Mouse (Mus musculus) hindbrain, embryonic 10.5 days (tissue): ENCODE data around the gene Stox2. TPM values are rescaled to one million over a fixed set of nuclear protein-coding genes. Genes with fewer than 3 reads are reported as not detected.

Experiments
- DNase-seq: peaks from one replicate; pipeline ENCODE4 v3.0.0-alpha.2; 2017; ENCODE audit warnings: low spot score
- H3K27ac ChIP-seq: fragments of 300-500 bp; sonication (generic); 2 replicates; pipeline ENCODE4 v1.5.1; 2016; ENCODE audit warnings: mild to moderate bottlenecking, moderate library complexity
- H3K27me3 ChIP-seq: fragments of 300-500 bp; sonication (generic); 2 replicates; pipeline ENCODE4 v1.6.1; 2016; ENCODE audit warnings: mild to moderate bottlenecking; ENCODE audit not compliant: poor library complexity, insufficient read depth, severe bottlenecking
- H3K36me3 ChIP-seq: fragments of 300-500 bp; sonication (generic); 2 replicates; pipeline ENCODE4 v1.6.1; 2016; ENCODE audit warnings: mild to moderate bottlenecking, moderate library complexity
- H3K4me1 ChIP-seq: fragments of 300-500 bp; sonication (generic); replicated peaks from 2 replicates; pipeline ENCODE4 v1.6.1; 2016; ENCODE audit warnings: mild to moderate bottlenecking
- H3K4me3 ChIP-seq: fragments of 300-500 bp; sonication (generic); 2 replicates; pipeline ENCODE4 v1.5.1; 2016; ENCODE audit warnings: mild to moderate bottlenecking, moderate library complexity
- H3K9me3 ChIP-seq: fragments of 300-500 bp; sonication (generic); 2 replicates; pipeline ENCODE4 v1.6.1; 2016; ENCODE audit warnings: mild to moderate bottlenecking, moderate library complexity
- WGBS: fragments of 180-500 bp; shearing (Covaris S2); methylation state at CpG from one replicate; pipeline ENCODE4 v1.1.7; 2016; 5-methylcytosine and 5-hydroxymethylcytosine counted together
- polyA plus RNA-seq: library from polyadenylated mRNA; unstranded; fragments of >200 nt; fragmentation: Nextera tagmentation; extraction: Ambion mirVana; gene quantifications from 2 replicates; pipeline ENCODE4 v1.2.1, GENCODE M21; 2016

Gene Stox2
- polyA plus RNA-seq, 1 experiment from 2014 or later = 23.2 TPM

DNA sequence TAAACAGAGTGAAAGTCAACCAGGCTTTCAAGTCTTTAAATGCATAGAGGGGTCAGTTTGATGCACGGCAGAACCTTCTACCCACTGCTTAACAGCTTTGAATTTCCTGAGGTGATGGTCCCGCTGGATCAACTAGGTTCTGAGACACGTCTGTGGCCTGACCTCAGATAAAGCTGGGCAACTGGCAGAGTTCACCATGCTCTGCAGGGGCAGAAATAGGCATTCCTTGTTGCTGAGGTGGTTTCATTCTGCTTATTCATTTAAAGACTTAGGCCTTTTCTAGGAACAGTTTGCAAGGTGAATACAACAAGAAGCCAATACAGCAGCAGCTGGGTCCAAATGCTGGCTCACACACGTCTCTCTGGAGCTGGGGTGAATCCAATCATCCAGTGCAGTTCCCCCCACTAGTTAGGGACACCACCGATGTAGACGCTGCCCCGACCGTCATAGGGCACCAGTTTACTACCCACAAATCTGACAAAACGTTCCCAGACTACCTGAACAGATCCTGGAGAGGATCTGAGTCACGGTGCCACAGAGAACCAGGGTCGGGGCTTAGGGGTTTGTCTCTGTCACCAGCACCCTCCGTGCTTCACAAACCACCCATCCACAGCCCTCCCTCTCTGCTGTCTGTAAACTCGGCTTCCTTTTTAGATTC is 204.6 kb downstream of the Stox2 start:
- no peak for DNase-seq
- H3K9me3 ChIP-seq = no peaks in the 10 kb centered on the region
- no peaks in the 10 kb centered on the region for H3K36me3 ChIP-seq
- H3K27me3 ChIP-seq = no peaks in the 10 kb centered on the region
- 50% methylated on average over 13 of the region's 13 CpGs for WGBS
- H3K4me3 ChIP-seq = peak overlapping the region; percentile 48
- peaks cover 79% of the 10 kb centered on the region for H3K4me1 ChIP-seq
- H3K27ac ChIP-seq = peak overlapping the region; percentile 90

- Histone ChIP-seq H3K9me3 (no peaks in the 10 kb centered on the region), H3K36me3 (no peaks in the 10 kb centered on the region), H3K4me1 (peaks cover 74% of the 10 kb centered on the region), H3K4me3 (peak overlapping the region; percentile 48), H3K27ac (peak overlapping the region; percentile 90), H3K27me3 (no peaks in the 10 kb centered on the region)
- 47% methylated on average over 4 of the region's 4 CpGs for WGBS
- no peak for DNase-seq
Measured at GRCm38 (mm10) chr8:47240871-47241270, 205.3 kb downstream of the Stox2 start.

- no peaks in the 10 kb centered on the region for H3K27me3 ChIP-seq
- no peaks in the 10 kb centered on the region for H3K36me3 ChIP-seq
- peak; percentile 53 for DNase-seq
- H3K27ac ChIP-seq = peak overlapping the region; percentile 90
- WGBS = 26% methylated on average over 7 of the region's 7 CpGs
- peaks cover 69% of the 10 kb centered on the region for H3K4me1 ChIP-seq
- no peaks in the 10 kb centered on the region for H3K9me3 ChIP-seq
- peak overlapping the region; percentile 48 for H3K4me3 ChIP-seq
Measured at GRCm38 (mm10) chr8:47240266-47240665, 205.9 kb downstream of the Stox2 start.

DNA sequence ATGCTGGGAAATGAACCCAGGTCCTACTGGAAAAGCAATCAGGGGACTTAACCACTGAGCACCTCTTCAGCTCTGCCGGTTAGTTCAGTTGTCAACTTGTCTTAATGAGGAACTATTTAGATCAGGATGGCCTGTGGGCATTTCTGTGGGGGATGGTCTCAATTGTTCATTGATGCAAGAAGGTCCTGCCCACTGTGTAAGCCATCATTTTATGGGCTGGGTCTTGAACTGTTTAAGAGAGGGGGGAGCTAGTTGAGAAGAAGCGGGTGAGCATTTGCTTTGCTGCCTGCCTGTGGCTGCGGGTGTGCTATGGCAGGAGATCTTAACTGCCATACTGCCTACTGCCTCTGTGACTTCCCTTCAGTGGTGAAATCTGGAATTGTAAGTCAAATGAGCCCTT is 214.1 kb downstream of the Stox2 start:
- Histone ChIP-seq H3K4me1 (peaks cover 22% of the 10 kb centered on the region), H3K9me3 (no peaks in the 10 kb centered on the region), H3K36me3 (no peaks in the 10 kb centered on the region), H3K4me3 (no peak overlapping the region), H3K27me3 (no peaks in the 10 kb centered on the region), H3K27ac (no peak overlapping the region)
- no peak for DNase-seq
- WGBS = 64% methylated on average over 3 of the region's 3 CpGs

GRCm38 (mm10) chr8:47230057-47230456 is 216.1 kb downstream of the Stox2 start:
- Histone ChIP-seq H3K27ac (no peak overlapping the region), H3K27me3 (no peaks in the 10 kb centered on the region), H3K36me3 (peaks cover 4% of the 10 kb centered on the region; the same call in 1 of the 2 replicates), H3K4me3 (no peak overlapping the region), H3K4me1 (peaks cover 20% of the 10 kb centered on the region), H3K9me3 (no peaks in the 10 kb centered on the region)
- 93% methylated on average over 5 of the region's 5 CpGs for WGBS
- no peak for DNase-seq

DNA sequence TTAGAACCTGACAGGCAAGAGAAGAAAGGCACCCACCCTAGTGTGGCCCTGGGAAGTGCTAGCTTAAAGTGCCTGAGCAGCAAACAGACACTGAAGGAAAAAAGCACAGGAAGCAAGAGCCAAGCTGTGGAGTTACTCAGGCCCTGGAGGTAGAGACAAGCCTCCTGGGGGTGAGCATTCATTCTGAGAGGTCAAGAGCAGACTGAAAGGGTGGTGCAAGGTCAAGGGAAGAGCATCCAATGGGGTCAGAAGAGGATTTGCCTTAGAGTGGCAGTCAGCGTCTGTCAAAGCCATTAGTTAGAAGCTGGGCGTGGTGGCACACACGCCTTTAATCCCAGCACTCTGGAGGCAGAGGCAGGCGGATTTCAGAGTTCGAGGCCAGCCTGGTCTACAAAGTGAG is 224.3 kb downstream of the Stox2 start:
- Histone ChIP-seq H3K27ac (0 out of 2 replicates have a peak overlapping the region, but pooled peaks have one; percentile 29), H3K4me3 (no peak overlapping the region), H3K36me3 (peaks cover 8% of the 10 kb centered on the region; the same call in 1 of the 2 replicates), H3K4me1 (peaks cover 57% of the 10 kb centered on the region), H3K27me3 (no peaks in the 10 kb centered on the region), H3K9me3 (no peaks in the 10 kb centered on the region)
- 70% methylated on average over 5 of the region's 5 CpGs for WGBS
- no peak for DNase-seq

DNA sequence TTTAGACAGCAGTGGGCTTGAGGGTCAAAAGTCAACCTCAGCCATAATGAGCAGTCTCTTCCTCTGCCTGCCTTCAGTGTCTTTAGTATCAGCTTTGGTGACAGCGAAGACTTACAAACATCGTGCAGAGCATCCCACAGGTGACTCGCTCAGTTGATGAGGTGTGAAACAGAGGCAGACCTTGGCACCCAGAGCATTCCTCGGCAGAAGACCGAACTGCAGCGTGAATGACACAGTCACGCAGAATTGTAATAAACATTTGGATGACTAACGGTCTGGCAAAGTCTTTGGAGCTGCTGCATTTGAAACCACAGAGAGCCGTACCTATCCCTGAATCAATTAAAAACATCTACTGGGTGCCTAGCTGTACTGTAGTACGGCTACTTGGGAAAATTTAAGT is 225.0 kb downstream of the Stox2 start:
- no peak for DNase-seq
- H3K27me3 ChIP-seq = no peaks in the 10 kb centered on the region
- no peak overlapping the region for H3K4me3 ChIP-seq
- 72% methylated on average over 10 of the region's 10 CpGs for WGBS
- no peaks in the 10 kb centered on the region for H3K9me3 ChIP-seq
- no peak overlapping the region for H3K27ac ChIP-seq
- peaks cover 8% of the 10 kb centered on the region; the same call in 1 of the 2 replicates for H3K36me3 ChIP-seq
- peaks cover 60% of the 10 kb centered on the region for H3K4me1 ChIP-seq

DNA sequence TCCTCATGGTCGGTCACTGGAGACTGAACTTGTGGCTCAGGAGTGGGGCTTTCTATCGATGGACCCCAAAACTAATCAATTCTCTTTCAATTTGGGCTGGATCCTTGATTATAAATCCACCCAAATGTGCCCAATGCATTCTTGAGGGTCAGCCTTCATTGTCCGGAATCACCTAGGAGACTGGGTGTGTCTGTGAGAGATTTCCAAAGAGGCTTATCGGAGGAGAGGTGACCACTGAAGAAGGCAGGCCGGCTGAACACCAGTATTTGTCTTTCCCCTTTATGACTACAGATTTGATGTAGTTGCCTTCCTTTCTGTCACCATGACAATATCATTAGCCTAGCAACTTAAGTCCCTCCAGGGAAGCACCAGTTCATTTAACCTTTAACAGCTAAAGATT is 225.8 kb downstream of the Stox2 start:
- no peak for DNase-seq
- Histone ChIP-seq H3K4me1 (peaks cover 62% of the 10 kb centered on the region), H3K27me3 (no peaks in the 10 kb centered on the region), H3K27ac (no peak overlapping the region), H3K9me3 (no peaks in the 10 kb centered on the region), H3K36me3 (peaks cover 8% of the 10 kb centered on the region; the same call in 1 of the 2 replicates), H3K4me3 (0 out of 2 replicates have a peak overlapping the region, but pooled peaks have one; percentile 11)
- 47% methylated on average over 5 of the region's 5 CpGs for WGBS

DNA sequence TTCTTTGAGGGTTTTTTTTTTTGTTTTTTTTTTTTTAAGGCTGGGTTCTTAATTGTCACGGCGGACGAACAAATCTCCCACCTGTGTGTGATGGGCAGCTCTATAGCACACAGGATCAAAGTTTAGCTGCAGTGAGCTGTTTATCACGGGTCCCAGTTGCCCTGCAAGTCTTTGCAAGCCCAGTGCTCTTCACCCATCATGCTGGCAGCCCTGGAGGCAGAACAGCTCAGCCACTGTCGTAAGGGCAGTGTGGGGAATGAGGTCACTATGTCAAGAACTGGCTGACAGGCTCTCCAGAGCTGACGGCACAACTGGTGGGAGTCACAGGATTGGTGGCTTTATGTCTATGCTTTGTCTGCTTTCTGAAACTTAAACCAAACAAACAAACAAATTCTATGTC is 227.6 kb downstream of the Stox2 start:
- Histone ChIP-seq H3K27me3 (no peaks in the 10 kb centered on the region), H3K9me3 (no peaks in the 10 kb centered on the region), H3K4me3 (no peak overlapping the region), H3K36me3 (no peaks in the 10 kb centered on the region), H3K27ac (peak overlapping the region; percentile 72), H3K4me1 (peaks cover 62% of the 10 kb centered on the region)
- DNase-seq = peak; percentile 46
- WGBS = 36% methylated on average over 6 of the region's 6 CpGs

DNA sequence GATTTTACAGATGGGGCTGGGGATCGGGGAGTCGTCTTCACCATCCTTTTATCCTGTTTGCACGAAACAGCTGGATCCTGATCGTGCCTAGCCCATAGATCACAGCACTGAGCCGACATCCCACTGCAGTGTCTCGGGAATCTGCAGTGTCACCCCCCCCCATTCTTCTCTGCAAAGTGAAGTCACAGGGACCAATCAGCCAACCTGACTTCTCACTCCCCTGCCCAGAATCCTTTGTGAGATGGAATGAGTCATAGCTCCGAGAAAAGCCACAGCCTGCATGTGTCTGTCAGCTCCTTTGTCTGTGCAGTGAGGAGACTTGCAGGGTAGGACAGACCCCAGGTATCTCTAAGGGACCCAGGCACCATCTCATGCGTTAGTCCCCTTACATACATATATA is 228.1 kb downstream of the Stox2 start:
- Histone ChIP-seq H3K9me3 (no peaks in the 10 kb centered on the region), H3K4me3 (no peak overlapping the region), H3K4me1 (peaks cover 57% of the 10 kb centered on the region), H3K27ac (peak overlapping the region; percentile 72), H3K36me3 (no peaks in the 10 kb centered on the region), H3K27me3 (no peaks in the 10 kb centered on the region)
- DNase-seq = peak; percentile 47
- 23% methylated on average over 8 of the region's 8 CpGs for WGBS

DNA sequence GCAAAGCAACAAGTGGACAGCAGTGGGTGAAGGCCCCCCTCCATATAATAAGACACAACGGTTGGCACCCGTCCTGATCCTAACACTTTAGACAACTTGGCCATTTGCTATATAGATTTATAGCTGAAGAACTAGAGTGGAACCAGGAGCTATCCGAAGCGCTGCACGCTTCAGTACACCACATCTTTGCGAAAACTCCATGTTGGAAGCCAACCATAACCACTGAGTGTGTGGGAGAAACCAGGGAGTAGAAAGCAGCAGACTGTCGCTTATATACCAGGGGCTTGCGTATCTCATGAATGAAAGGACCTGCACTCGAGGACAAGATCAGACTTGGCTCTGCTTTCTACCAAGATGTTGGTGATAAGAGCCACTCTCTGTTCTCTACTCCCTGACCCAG is 234.0 kb downstream of the Stox2 start:
- H3K4me1 ChIP-seq = peaks cover 9% of the 10 kb centered on the region; the same call in 1 of the 2 replicates
- no peaks in the 10 kb centered on the region for H3K9me3 ChIP-seq
- H3K36me3 ChIP-seq = no peaks in the 10 kb centered on the region
- no peak overlapping the region for H3K4me3 ChIP-seq
- 95% methylated on average over 9 of the region's 9 CpGs for WGBS
- no peak for DNase-seq
- no peak overlapping the region for H3K27ac ChIP-seq
- H3K27me3 ChIP-seq = no peaks in the 10 kb centered on the region

DNA sequence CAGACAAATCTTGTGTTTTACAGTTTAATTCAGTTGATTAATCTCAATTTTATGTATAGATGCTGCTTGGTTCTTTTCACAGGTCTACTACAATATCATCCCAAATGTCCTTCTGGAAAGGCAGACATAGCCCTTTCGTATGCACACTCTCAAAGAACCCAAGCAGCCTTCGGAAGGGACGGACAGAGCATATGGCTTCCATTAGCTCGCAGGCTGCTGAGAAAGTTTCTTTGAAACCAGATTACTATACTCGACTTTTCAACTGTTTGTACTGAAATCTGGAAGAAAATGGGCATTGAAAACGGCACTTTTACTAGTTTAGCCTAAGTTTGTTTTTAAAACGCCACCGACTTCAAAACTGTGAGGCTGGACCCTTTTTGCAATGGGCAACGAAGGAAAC is 234.9 kb downstream of the Stox2 start:
- no peak overlapping the region for H3K4me3 ChIP-seq
- no peak overlapping the region for H3K27ac ChIP-seq
- WGBS = 72% methylated on average over 9 of the region's 9 CpGs
- DNase-seq = no peak
- H3K27me3 ChIP-seq = no peaks in the 10 kb centered on the region
- H3K9me3 ChIP-seq = no peaks in the 10 kb centered on the region
- peaks cover 6% of the 10 kb centered on the region; the same call in 1 of the 2 replicates for H3K4me1 ChIP-seq
- no peaks in the 10 kb centered on the region for H3K36me3 ChIP-seq

DNA sequence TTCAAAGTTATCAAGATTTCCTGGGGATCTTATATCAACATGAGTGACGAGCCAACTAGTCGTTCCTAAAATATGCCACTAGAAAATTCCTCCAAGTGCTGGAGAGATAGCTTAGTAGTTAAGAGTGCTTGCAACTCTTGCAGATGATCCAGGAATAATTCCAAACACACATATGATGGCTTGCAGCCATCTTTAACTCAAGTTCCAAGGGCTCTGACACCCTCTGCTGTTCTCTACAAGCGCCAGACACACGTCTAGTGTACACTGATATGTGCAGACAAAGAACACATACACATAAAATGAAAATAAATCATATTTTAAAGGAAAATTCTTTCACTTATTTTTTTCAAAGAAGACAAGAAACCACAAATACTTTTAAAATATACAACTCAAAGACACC is 237.9 kb downstream of the Stox2 start:
- Histone ChIP-seq H3K27ac (no peak overlapping the region), H3K4me3 (no peak overlapping the region), H3K9me3 (peaks cover 5% of the 10 kb centered on the region; the same call in 1 of the 2 replicates), H3K4me1 (peaks cover 16% of the 10 kb centered on the region), H3K36me3 (peaks cover 6% of the 10 kb centered on the region; the same call in 1 of the 2 replicates), H3K27me3 (no peaks in the 10 kb centered on the region)
- DNase-seq = no peak
- 88% methylated on average over 4 of the region's 4 CpGs for WGBS
